Mouse (Mus musculus): ENCODE data around the gene Serpinb6a.

GRCm38 (mm10) chr13:34003058-34003457 is 464 bp upstream of the Serpinb6a start:
- TF ChIP-seq CTCF (IDR thresholded peaks at IDR 0.05; ENCODE audit: insufficient read depth, low read depth, low read length) (no peak), POLR2A (IDR thresholded peaks at IDR 0.05; ENCODE audit: insufficient read depth, low read depth, low read length) (no peak)

Measured in olfactory bulb, adult 2 months (tissue).